Mouse (Mus musculus) c-Kit-positive CD71-positive TER-119-negative erythroid progenitor cells, embryonic 14.5 days (primary cell): ENCODE data around the gene Rplp1.

ENCODE experiments used
- DNase-seq: peaks from one replicate; pipeline ENCODE4 v3.0.0-alpha.2; 2013; ENCODE audit warnings: low read depth

The Rplp1 gene

GRCm38 (mm10) chr9:61914203-61914916 is at the start of gene Rplp1:
TSS of gene Rplp1 (minus strand) at chr9:61914542.
- DNase-seq: peak; percentile 96

GRCm38 (mm10) chr9:61963356-61963755 is 49.0 kb upstream of the Rplp1 start:
- DNase-seq: no peak

DNA sequence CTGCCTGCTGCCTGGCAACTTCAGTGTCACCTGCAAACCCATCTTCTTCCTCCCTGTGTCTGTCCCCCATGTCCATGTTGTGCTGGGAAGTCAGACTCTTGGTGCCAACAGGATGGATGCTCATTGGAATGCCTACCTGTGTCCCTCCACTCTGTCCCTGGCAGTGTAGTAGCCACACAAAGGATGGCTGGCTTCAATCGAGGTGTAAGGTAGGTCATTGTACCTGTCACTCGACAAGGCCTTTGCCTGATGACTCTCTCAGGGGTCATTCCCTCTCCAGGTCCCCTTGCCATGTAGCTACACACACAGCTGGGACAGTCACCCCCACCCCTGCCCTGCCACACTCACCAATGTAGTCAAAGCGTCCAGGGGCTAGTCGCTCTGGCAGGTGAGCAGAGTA is 46.8 kb upstream of the Rplp1 start:
- no peak for DNase-seq

DNA sequence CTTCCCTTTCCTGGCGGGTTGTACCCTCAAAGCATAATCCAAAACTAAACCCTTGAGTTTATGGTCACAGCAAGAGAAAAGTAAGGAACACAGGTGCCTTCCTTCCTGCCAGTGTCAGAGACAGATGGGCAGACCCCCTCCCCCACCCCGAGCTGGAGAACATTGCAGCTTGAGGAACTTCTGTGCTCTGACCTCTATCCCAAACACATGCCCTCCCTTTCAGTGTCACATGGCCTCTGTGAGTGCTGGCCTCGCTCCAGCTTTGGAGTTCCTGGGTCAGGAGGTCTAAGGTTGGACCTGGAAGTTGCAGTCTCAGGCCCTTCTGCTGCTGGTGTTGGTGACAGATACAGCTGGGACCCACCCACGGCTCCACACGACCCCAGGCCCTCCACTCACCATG is 46.4 kb upstream of the Rplp1 start:
- DNase-seq: no peak

DNA sequence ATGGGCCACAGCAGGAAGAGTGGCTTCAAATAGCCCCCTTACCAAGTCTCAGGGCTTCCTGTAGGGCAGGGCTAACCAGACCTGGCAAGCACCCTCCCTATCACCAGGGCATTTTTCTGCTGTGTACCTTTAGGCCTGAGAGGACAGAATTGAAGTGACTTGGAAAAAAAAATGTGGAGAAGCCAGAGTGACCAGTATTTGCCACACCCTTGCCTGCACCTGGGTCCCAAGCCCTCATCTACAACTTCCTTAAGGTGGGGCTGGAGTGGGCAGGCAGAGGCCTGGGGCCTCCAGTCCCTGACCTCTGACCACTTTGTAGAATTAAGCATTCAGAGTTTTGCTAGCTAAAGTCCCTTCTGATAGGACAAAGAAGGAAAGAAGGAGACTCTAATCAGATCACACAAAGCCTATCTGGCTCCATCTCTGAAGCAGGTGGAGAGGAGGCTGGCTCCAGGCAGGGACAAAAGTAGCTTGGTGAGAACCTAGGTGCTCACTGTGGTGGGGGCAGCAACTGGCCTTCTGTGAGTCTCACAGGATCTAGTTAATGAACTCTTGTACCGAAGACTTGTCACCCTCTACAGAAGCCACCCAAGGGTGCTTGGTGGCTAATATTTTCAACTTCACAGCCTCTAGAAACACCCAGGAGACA is 45.7 kb upstream of the Rplp1 start:
- DNase-seq: no peak

GRCm38 (mm10) chr9:61954707-61955106 is 40.4 kb upstream of the Rplp1 start:
- DNase-seq: no peak

- DNase-seq: no peak
Measured at GRCm38 (mm10) chr9:61952241-61952640, 37.9 kb upstream of the Rplp1 start.

GRCm38 (mm10) chr9:61947402-61948346 is 33.3 kb upstream of the Rplp1 start:
- peak; percentile 82 for DNase-seq

DNA sequence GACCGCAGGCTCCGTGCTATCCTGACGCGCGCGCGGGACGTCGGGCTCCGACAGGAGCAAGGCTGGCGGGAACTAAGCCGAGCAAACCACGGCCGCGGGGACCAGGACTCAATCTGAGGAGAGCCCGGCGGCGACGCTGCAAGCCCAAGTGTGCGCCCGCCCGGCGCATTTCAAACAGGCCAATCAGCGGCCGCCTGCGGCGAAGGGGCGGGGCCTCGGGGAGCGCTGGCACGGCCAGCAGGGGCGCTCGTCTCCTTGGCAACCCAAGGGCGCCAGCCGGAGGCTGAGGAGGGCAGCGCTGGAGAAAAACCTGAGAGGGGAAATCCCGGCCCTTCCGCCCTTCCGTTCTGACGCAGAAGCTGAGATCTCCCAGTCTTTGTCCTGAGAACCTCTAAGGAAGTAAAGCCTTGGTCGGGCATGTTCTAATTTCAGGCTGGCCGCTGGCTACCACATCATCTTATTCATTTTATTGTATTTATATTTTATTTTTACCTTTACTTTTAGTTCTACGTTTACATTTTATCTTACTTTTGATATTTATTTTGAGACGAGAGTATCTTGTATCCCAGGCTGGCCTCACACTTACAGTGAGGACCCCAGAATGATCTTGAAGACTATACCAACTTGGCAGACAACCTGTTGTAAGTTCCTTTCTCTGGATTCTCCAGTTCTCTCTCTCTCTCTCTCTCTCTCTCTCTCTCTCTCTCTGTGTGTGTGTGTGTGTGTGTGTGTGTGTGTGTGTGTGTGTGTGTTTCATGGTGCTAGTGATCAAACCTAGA is 32.5 kb upstream of the Rplp1 start, which contains the start of gene Kif23:
Gene Kif23 (minus strand): TSS at position 152 of the 779 bp plus-strand sequence.
- DNase-seq: peak; percentile 93

DNA sequence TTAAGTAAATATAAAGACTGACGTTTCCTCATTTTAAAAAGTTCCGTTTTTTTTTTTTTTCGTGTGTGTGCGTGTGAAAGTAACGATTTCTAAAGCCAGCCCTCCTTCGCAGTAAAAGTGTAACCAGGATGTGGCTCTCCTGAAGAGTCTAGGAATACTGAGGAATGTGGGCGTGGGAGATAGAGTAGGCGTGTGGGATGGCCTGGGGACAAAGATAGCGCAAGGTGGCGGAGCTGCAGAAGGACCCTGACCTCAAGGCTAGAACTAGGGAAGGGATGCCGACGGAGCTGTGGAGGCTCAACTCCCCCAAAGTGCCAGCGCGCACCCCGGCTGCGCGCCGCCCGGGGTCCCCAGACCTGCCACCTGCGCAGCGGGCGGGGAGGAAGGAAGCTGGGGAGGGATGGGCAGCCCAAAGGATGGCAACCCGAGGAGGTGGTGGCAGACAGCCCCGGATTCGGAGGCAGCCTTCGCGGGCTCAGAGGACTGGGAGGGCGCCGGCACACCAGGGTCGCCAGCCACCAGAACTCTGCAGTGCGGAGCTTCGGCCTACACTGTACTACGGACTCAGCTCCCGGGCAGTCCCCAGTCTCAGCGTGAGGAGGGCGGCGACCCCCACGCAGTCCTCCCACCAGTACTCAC is 31.8 kb upstream of the Rplp1 start:
- DNase-seq: peak; percentile 40

DNA sequence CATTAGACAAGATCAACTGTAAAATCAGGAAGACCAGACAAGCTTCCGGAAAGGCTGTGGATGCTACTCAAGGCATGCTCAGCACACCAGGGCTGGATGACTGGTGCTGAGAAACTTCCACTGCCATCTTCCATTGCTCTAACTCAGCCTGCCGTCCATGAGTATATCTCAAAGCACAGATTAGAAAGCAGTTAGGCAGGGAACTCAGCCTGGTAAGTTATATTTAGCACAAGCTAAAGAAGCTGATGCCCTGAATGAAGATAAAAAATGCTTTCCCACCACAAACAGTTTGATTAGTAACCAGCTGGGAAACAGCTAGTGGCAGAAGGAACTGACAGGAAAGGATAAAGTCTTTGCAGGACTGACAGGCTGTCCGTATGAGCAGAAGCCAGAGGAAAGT is 26.7 kb upstream of the Rplp1 start:
- DNase-seq: no peak

DNA sequence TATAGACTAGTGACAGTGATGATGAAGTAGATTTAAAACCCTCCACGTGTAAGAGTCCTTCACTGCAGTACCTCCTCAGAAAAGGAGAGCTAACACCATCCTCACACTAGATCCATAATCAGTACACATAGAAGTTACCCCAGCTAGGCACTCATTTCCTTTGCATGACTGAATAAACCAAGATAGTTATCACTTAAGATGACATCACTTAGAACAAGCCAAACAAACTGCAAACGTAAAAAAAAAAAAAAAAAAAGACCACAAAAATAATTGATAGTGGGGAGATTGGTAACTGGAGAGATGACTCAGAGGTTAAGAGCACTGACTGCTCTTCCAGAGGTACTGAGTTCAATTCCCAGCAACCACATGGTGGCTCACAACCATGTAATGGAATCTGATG is 19.0 kb upstream of the Rplp1 start:
- no peak for DNase-seq

GRCm38 (mm10) chr9:61932009-61932408 is 17.7 kb upstream of the Rplp1 start:
- no peak for DNase-seq

DNA sequence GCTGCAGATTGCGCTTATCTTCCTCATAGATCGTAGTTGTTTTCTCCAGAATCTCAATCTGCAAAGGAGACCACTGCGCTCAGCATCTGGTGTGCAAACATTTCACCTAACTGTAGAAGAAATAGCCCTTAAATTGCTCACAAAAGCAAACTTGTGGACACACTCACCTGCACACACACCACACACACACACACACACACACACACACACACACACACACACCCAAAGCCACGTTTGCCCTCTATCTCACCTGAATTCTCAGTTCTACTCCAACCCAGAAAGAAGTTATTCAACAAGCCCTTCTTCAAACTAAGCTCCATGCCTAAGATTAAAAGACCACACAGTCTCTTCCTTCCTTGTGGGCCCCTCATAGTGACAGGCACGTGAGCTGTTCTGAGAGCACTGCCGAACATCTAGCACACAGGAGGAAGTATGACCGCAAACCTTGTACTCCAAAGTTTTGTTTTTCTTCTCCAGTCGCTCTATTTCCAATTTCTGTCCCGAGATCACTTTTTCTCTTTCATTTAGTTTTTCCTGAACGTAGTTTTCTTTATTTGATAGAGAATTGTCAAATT is 10.8 kb upstream of the Rplp1 start:
- DNase-seq: no peak

- DNase-seq: no peak
Measured at GRCm38 (mm10) chr9:61920331-61920730, 6.0 kb upstream of the Rplp1 start.

DNA sequence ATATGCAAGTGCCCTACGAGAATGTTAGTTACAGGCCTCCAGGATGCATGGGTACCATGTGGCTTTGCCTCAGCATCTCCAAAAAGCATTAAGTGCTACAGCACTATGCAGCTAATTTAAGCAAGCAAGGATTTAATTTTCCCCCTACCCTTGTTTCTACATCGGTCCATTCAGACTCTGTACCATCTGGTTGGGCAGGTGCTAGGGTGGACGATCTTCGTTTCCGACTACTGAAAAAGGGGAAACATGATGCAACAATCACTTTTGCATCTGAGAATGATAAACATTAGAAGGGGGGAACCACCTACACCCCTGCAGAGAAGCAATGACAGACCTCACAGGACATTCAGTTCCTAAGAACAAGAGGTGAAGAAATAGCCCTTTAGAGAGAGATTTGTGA is 5.1 kb upstream of the Rplp1 start:
- no peak for DNase-seq

- no peak for DNase-seq
Measured at GRCm38 (mm10) chr9:61917436-61917835, 3.1 kb upstream of the Rplp1 start.

GRCm38 (mm10) chr9:61916986-61917385 is 2.6 kb upstream of the Rplp1 start:
- no peak for DNase-seq

DNA sequence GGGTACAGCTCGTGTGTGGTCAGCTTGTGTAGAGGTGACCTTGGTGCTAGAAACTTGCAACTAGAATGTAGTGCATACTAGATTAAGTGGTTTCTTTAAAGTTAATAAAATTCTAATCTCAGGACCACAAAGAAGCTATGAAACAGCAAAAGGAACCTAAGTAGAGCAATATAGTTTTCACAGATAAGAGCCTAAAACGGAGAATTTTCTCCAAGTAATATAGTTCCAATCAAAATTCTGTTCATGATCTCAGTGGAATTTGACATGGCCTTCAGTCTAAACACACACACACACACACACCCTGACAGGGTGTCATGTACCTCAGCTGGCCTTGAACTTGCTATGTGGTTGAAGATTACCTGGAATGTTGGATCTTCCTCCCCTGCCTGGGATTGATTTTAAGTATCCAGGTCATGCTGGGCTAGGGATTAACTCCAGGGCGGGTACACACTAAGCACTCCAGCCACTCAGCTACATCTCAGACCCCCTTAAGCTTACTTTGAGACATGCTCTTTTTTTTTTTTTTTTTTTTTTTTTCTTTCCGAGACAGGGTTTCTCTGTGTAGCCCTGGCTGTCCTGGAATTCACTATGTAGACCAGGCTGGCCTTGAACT is 1.2 kb upstream of the Rplp1 start:
- no peak for DNase-seq

DNA sequence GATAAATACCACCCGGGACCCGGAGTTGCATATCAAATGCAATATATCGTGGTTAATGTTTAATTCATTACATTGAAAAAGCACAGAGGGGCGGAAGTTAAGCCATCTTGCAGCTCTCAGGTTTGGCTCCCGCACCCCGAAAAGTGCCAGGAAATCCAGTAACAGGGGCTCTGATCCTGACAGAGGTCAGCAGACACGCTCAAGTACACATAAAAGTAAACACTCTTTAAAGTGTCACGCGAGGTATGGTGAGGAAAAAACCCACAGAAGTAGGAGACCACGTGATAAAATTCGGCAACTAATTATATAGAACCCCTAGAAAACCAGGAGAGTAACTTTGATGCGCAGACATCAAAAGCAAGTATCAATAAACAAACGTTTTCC is 567 bp upstream of the Rplp1 start:
- no peak for DNase-seq
